Mouse (Mus musculus) c-Kit-positive CD71-positive TER-119-negative erythroid progenitor cells, embryonic 14.5 days (primary cell): Measurements from ENCODE around the gene Dusp16.

ENCODE experiments used
- DNase-seq: peaks from one replicate; pipeline ENCODE4 v3.0.0-alpha.2; 2013; ENCODE audit warnings: low read depth

Gene Dusp16

GRCm38 (mm10) chr6:134791251-134792118 is 940 bp downstream of the Dusp16 start:
- no peak for DNase-seq

DNA sequence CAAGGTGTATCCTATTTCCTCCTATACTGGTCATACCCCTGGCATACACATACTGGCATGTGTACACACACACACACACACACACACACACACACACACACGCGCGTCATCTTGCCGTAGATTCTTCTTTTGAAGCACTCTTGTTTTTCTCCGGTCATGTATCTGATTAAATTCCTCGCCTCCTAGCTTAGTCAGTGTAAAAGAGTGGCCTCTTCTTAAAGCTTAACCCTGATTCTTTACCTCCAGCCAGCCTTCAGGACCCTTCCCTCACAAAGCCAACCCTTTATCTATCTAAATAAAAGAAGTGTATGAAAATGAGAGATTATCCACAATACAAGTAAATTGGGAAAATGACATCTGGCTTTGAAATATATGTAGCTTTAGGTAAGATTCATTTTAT is 3.3 kb downstream of the Dusp16 start:
- DNase-seq, result no peak

GRCm38 (mm10) chr6:134786426-134786825 is 6.0 kb downstream of the Dusp16 start:
- DNase-seq, result no peak

GRCm38 (mm10) chr6:134782900-134783299 is 9.5 kb downstream of the Dusp16 start:
- no peak for DNase-seq

- no peak for DNase-seq
These were observed 10.9 kb downstream of the Dusp16 start for GRCm38 (mm10) chr6:134781494-134781913.

DNA sequence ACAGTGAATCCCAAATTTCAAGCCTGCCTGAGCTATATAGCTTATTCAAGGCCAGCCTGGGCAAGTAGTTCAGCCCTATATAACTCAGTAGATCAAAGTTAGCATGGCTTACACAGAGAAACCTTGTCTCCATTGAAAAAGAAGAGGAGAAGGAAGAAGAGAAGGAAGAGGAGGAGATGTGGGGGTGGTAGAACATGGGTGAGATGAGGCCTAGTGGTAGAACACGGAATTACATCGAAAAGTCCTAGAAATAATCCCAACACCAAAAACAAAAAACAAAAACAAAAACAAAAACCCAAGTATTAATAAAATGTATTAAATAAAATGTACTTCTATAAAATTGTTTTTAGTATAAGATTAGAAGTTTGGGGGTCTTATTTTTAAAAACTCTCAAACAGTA is 12.4 kb downstream of the Dusp16 start:
- no peak for DNase-seq

- no peak for DNase-seq
These were observed 18.5 kb downstream of the Dusp16 start for GRCm38 (mm10) chr6:134773961-134774360.

- no peak for DNase-seq
These were observed 19.0 kb downstream of the Dusp16 start for GRCm38 (mm10) chr6:134773292-134773893.

- DNase-seq, result no peak
These were observed 22.1 kb downstream of the Dusp16 start for GRCm38 (mm10) chr6:134770339-134770738.

DNA sequence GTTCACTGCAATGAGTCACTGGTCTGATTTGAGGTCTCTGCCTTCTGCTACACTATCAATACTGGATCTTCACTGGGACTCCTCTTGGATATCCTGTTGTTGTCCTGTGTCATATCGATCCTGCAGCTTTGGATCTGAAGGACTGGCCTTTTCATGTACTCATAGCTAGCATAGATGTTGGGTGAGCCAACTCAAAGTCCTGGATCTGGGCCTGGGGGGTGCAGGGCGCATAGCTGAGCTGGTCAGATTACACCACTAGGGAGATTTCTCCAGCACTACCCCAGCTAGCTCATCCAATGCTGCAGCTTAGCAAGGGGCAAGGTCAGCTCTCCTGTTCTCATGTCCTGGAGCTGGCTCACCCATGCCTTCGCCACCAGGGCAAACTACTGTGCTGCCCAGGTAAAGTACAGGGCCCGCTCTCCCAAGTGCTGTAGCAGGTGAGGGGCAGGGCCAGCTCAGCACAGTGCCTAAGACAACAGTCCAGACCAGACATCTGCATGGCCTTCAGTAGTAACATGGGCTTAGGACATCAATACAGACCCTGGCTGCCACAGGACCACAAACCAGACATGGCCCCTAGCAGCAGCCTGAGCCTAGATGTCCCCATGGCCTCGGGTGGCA is 27.9 kb downstream of the Dusp16 start:
- no peak for DNase-seq

DNA sequence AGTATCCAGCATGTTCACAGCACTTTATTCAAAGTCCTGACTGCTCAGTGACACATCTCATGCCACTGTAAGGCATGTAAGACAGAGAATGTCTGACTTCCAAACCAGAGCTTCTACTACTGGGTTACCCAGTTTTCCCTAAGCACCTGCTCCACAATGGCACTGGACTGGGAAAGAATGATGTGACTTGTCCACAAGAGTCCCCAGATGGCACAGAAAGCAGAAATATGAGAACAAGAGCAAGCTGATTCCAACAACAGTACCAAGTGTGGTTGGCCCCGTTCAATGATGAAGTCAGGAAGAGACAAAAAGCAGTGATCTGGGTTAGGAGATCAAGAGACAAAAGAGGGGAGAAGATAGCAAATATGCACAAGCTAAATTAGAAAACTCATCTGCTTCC is 29.0 kb downstream of the Dusp16 start:
- no peak for DNase-seq

- no peak for DNase-seq
These were observed 30.6 kb downstream of the Dusp16 start for GRCm38 (mm10) chr6:134761808-134762207.

DNA sequence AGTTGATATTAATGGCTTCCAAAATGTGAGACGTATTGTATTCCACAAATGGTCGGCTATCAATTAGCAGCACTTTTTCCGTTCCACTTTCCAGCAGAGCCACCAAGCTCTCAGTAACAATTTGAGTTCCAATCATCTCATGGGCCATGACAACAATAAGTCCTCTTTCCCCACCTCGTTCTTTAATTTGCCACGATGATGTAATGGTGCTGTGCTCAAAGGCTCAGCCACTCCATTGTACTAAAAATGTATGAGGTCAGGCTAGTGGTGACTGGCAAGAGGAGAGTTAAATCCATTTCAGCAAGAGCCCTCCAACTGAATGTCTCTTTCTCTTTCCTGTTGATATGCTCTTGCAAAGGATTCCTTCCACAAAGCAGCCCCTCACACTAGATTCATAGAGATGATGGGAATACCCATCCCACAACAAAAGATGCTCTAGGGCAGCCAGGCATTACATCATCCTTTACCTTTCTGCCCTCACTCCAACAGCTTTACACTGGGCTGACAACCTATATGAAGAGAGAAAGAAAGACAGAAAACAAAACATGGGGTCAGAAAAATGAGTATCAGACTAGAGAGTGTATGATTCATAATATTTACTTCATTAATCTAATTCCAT is 31.4 kb downstream of the Dusp16 start:
- no peak for DNase-seq

DNA sequence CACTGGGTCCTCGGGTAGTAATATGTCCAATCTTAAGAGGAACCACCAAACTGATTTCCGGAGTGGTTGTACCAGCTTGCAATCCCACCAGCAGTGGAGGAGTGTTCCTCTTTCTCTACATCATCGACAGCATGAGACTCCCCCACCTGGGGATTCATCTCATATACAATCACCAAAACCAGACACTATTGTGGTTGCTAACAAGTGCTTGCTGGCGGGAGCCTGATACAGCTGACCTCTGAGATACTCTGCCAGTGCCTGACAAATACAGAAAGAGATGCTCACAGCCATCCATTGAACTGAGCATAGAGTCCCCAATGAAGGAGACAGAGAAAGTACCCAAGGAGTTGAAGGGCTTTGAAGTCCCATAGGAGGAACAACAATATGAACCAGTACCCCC is 36.4 kb downstream of the Dusp16 start:
- no peak for DNase-seq

GRCm38 (mm10) chr6:134753858-134754257 is 38.6 kb downstream of the Dusp16 start:
- no peak for DNase-seq

DNA sequence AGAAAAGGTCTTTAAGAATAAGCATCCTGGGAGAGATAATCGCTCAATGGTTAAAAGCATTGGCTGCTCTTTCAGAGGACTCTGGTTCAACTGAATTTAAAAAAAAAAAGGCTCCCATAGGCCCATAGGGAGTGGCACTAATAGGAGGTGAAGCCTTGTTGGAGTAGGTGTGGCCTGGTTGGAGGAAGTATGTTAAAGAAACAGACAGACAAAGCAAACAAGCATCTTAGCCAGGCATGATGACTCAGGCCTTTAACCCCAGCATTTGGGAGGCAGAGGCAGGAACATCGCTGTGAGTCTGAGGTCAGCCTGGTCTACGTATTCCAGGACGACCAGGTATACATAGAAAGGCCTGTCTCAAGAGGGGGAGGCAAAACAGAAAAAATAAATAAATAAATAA is 39.0 kb downstream of the Dusp16 start:
- DNase-seq, result peak; percentile 56

DNA sequence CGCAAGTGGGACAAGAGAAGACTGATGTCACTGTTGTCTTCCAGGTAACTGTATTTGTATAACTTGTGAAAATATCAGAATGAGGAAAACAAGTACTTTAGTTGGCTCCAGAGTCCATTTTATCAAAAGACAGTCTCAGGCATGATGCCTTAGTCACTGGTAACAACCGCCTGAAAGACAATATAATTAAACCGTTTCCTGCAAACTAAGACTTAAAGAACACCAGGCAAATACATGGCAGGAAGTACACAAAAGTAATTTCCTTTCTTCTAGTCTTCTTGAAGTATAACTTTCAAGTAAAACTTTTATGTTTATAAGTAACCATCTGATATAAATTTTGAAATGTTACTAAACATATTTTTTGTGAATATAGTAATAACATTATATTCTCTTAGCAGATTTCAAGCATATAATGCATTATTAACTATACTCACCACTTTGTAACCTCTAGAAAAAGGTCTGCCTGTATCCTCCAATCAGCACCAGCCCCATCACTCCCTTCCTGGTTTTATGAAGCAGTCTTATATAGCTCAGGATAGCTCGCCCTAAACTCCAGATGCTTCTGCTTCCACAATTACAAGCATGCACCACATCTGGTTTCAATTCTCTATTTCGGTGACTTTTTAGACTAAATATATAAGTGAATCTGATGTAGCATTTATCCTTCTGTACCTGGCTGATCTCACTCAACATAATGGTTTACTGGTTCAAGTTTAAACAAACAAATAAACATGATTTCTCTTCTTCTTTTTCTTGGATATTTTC is 40.4 kb downstream of the Dusp16 start:
- DNase-seq, result no peak

GRCm38 (mm10) chr6:134751087-134751486 is 41.3 kb downstream of the Dusp16 start:
- no peak for DNase-seq

DNA sequence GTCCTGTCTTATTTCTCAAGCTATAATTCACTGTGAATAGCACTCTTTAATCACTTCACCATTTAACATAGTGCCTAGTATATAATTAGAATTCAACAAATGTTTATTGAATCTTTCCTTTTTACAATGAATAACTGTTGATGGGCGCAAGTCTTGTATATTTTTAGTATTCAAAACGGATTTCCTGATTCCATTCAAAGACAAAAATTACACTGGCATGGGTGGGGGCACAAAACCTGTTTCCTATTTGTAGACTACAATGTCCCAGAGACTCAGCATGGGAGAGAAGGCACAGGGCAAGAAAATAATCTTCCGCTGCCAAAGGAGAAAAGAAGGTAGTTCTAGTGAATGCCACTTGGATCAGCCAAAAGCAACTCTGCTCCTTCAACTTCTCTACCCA is 44.3 kb downstream of the Dusp16 start:
- no peak for DNase-seq

GRCm38 (mm10) chr6:134745876-134746275 is 46.5 kb downstream of the Dusp16 start:
- no peak for DNase-seq

DNA sequence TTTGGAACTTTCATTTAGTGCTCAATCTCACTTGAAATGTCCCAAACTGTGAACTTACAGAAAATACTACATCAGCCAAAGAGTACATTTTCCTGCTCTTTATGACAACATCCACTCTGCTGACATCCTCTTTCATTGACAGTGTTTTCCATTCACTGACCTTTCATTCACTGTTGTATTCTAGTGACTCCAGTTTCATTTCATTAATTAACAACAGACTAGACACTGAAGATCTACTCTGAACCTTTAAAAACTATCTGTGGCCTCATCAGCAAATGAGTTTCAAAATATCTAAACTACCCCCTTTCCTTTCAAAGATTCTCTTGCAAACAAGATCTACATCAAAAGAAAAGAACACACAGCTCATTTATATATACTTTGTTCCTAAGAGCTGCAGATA is 48.9 kb downstream of the Dusp16 start:
- no peak for DNase-seq

- DNase-seq, result no peak
These were observed 55.6 kb downstream of the Dusp16 start for GRCm38 (mm10) chr6:134736853-134737252.
